Mouse (Mus musculus) lung, embryonic 16.5 days (tissue): ENCODE data around the gene Stard3. TPM values are rescaled to one million over a fixed set of nuclear protein-coding genes. Genes with fewer than 3 reads are reported as not detected.

Experiments used
- ATAC-seq: fragments of 200-750 bp; cut with Nextera tagmentation; 2 replicates; pipeline ENCODE4 v1.8.0; 2017; ENCODE audit warnings: low read depth, mild to moderate bottlenecking, moderate library complexity
- H3K27ac ChIP-seq: fragments of 300-500 bp; sonication (generic); 2 replicates; pipeline ENCODE4 v1.5.1; 2014; ENCODE audit warnings: mild to moderate bottlenecking, control low read depth, low read length
- H3K27me3 ChIP-seq: fragments of 300-500 bp; sonication (generic); 2 replicates; pipeline ENCODE4 v1.6.1; 2014; ENCODE audit warnings: low read depth, low read length, mixed read lengths; ENCODE audit not compliant: control insufficient read depth, insufficient read depth
- H3K36me3 ChIP-seq: fragments of 300-500 bp; sonication (generic); 2 replicates; pipeline ENCODE4 v1.6.1; 2014; ENCODE audit warnings: low read length; ENCODE audit not compliant: control insufficient read depth, insufficient read depth
- H3K4me1 ChIP-seq: fragments of 300-500 bp; sonication (generic); replicated peaks from 2 replicates; pipeline ENCODE4 v1.6.1; 2014; ENCODE audit warnings: low read length, mixed read lengths; ENCODE audit not compliant: control insufficient read depth, insufficient read depth
- H3K4me2 ChIP-seq: fragments of 300-500 bp; sonication (generic); 2 replicates; pipeline ENCODE4 v1.6.1; 2014; ENCODE audit warnings: low read depth, low read length, control low read depth
- H3K4me3 ChIP-seq: fragments of 300-500 bp; sonication (generic); 2 replicates; pipeline ENCODE4 v1.5.1; 2014; ENCODE audit warnings: mild to moderate bottlenecking, low read length, control low read depth
- H3K9ac ChIP-seq: fragments of 300-500 bp; sonication (generic); 2 replicates; pipeline ENCODE4 v1.6.1; 2014; ENCODE audit warnings: low read length, control low read depth
- H3K9me3 ChIP-seq: fragments of 300-500 bp; sonication (generic); 2 replicates; pipeline ENCODE4 v1.6.1; 2016; ENCODE audit warnings: low read length; ENCODE audit not compliant: control insufficient read depth
- WGBS: fragments of 180-500 bp; shearing (Covaris S2); extraction: QIAGEN DNeasy Blood & Tissue Kit; methylation state at CpG from one replicate; pipeline ENCODE4 v1.1.7; 2014; 5-methylcytosine and 5-hydroxymethylcytosine counted together
- polyA plus RNA-seq: library from polyadenylated mRNA; unstranded; fragments of >200 nt; fragmentation: Nextera tagmentation; extraction: Ambion mirVana; gene quantifications from 2 replicates; pipeline ENCODE4 v1.2.1, GENCODE M21; 2015

Stard3 gene
- polyA plus RNA-seq, 1 experiment from 2014 or later: 55.9 TPM

GRCm38 (mm10) chr11:98320806-98321676 lies 37.1 kb upstream of the Stard3 start:
- H3K9ac ChIP-seq: no peak overlapping the region
- no peak overlapping the region for H3K4me2 ChIP-seq
- H3K27me3 ChIP-seq: peaks cover 100% of the 10 kb centered on the region
- H3K4me1 ChIP-seq: no peaks in the 10 kb centered on the region
- WGBS: 2% methylated on average over 30 of the region's 30 CpGs
- H3K9me3 ChIP-seq: no peaks in the 10 kb centered on the region
- ATAC-seq: no peak
- H3K4me3 ChIP-seq: no peak overlapping the region
- no peaks in the 10 kb centered on the region for H3K36me3 ChIP-seq
- H3K27ac ChIP-seq: no peak overlapping the region

- Histone ChIP-seq H3K4me3 (no peak overlapping the region), H3K27me3 (peaks cover 99% of the 10 kb centered on the region), H3K36me3 (no peaks in the 10 kb centered on the region), H3K27ac (no peak overlapping the region), H3K9me3 (no peaks in the 10 kb centered on the region), H3K4me2 (no peak overlapping the region), H3K9ac (no peak overlapping the region), H3K4me1 (no peaks in the 10 kb centered on the region)
- 6% methylated on average over 5 of the region's 5 CpGs for WGBS
- ATAC-seq: no peak
These were observed 36.5 kb upstream of the Stard3 start for GRCm38 (mm10) chr11:98321677-98322003.

- H3K27ac ChIP-seq: no peak overlapping the region
- H3K36me3 ChIP-seq: no peaks in the 10 kb centered on the region
- no peaks in the 10 kb centered on the region for H3K9me3 ChIP-seq
- no peak for ATAC-seq
- no peak overlapping the region for H3K4me2 ChIP-seq
- no peak overlapping the region for H3K9ac ChIP-seq
- H3K27me3 ChIP-seq: peaks cover 99% of the 10 kb centered on the region
- H3K4me3 ChIP-seq: no peak overlapping the region
- H3K4me1 ChIP-seq: peaks cover 1% of the 10 kb centered on the region; the same call in 1 of the 2 replicates
- WGBS: 4% methylated on average over 1 of the region's 1 CpGs
These were observed 36.0 kb upstream of the Stard3 start for GRCm38 (mm10) chr11:98322159-98322558.

- peaks cover 9% of the 10 kb centered on the region for H3K4me1 ChIP-seq
- H3K4me2 ChIP-seq: no peak overlapping the region
- no peak overlapping the region for H3K27ac ChIP-seq
- H3K9me3 ChIP-seq: no peaks in the 10 kb centered on the region
- ATAC-seq: no peak
- 6% methylated on average over 10 of the region's 10 CpGs for WGBS
- H3K4me3 ChIP-seq: no peak overlapping the region
- peaks cover 99% of the 10 kb centered on the region for H3K27me3 ChIP-seq
- H3K36me3 ChIP-seq: no peaks in the 10 kb centered on the region
- H3K9ac ChIP-seq: no peak overlapping the region
These were observed 34.9 kb upstream of the Stard3 start for GRCm38 (mm10) chr11:98323136-98323866.

- Histone ChIP-seq H3K4me2 (no peak overlapping the region), H3K9ac (no peak overlapping the region), H3K4me3 (no peak overlapping the region), H3K27ac (no peak overlapping the region), H3K36me3 (no peaks in the 10 kb centered on the region), H3K9me3 (no peaks in the 10 kb centered on the region), H3K27me3 (peaks cover 99% of the 10 kb centered on the region), H3K4me1 (peaks cover 13% of the 10 kb centered on the region)
- 3% methylated on average over 9 of the region's 9 CpGs for WGBS
- ATAC-seq: no peak
These were observed 34.2 kb upstream of the Stard3 start for GRCm38 (mm10) chr11:98323933-98324332.

GRCm38 (mm10) chr11:98325191-98325820 lies 32.9 kb upstream of the Stard3 start:
- WGBS: 8% methylated on average over 14 of the region's 14 CpGs
- Histone ChIP-seq H3K27me3 (peaks cover 99% of the 10 kb centered on the region), H3K9me3 (no peaks in the 10 kb centered on the region), H3K9ac (no peak overlapping the region), H3K36me3 (no peaks in the 10 kb centered on the region), H3K4me2 (no peak overlapping the region), H3K4me3 (no peak overlapping the region), H3K4me1 (peaks cover 13% of the 10 kb centered on the region), H3K27ac (no peak overlapping the region)
- ATAC-seq: no peak

- H3K27me3 ChIP-seq: peaks cover 99% of the 10 kb centered on the region
- H3K9ac ChIP-seq: no peak overlapping the region
- no peak overlapping the region for H3K4me3 ChIP-seq
- ATAC-seq: no peak
- H3K36me3 ChIP-seq: no peaks in the 10 kb centered on the region
- H3K27ac ChIP-seq: no peak overlapping the region
- peaks cover 13% of the 10 kb centered on the region for H3K4me1 ChIP-seq
- no peak overlapping the region for H3K4me2 ChIP-seq
- H3K9me3 ChIP-seq: no peaks in the 10 kb centered on the region
- 2% methylated on average over 22 of the region's 22 CpGs for WGBS
These were observed 32.3 kb upstream of the Stard3 start for GRCm38 (mm10) chr11:98325821-98326218.

GRCm38 (mm10) chr11:98326741-98327135 lies 31.4 kb upstream of the Stard3 start:
- Histone ChIP-seq H3K9ac (no peak overlapping the region), H3K27me3 (peaks cover 98% of the 10 kb centered on the region), H3K4me2 (no peak overlapping the region), H3K4me3 (no peak overlapping the region), H3K27ac (no peak overlapping the region), H3K4me1 (peaks cover 13% of the 10 kb centered on the region), H3K9me3 (no peaks in the 10 kb centered on the region), H3K36me3 (no peaks in the 10 kb centered on the region)
- WGBS: under 1% methylated on average over 19 of the region's 19 CpGs
- ATAC-seq: no peak
